Mouse (Mus musculus) skeletal muscle tissue, adult 2 months (tissue): Measurements from ENCODE around the gene Sfrp4.
"Not testable (repeated sequence)": the region's sequence is repeated elsewhere in the genome, so short reads cannot be mapped to it uniquely, and the experiment has no call there.

Source experiments
- DNase-seq: peaks from one replicate; pipeline ENCODE4 v3.0.0-alpha.2; 2012; ENCODE audit warnings: low read depth, low spot score

Gene Sfrp4

DNA sequence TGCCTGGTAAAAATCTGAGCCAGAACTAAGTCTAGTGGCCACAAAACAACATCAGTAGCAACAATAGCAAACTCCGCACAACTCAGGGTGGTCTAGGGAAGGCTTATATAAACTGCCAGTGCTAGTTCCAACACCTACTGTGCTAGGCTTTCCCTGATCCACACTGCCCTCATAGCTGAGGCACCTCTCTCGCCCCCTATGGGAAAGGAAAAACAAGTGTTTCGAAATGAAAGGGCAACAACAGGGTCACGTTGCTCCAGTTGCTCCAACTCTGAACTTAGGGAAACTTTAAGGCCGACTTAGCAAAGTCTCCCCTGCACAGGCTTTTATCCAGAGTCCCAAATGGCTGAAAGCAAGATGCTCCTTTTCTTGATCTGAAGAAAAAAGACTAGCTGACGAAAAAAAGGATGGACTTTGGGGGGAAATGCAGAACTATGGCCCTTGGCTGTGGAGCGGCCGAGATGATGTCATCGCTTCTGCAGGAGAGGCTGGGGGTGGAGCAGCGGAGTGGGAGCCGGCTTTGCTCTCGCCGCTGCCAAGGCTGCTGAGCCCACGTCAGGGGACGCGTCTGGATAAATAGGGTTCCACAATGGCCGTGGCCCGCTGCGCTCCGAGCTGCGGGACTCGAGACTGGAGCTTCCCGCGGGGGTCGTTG lies at the start of gene Sfrp4:
TSS of gene Sfrp4 (plus strand) at position 532 of the 655 bp plus-strand sequence.
- peak; percentile 52 for DNase-seq

GRCm38 (mm10) chr13:19574723-19575122 lies 48.2 kb upstream of the Sfrp4 start:
- DNase-seq, result not testable (repeated sequence)

DNA sequence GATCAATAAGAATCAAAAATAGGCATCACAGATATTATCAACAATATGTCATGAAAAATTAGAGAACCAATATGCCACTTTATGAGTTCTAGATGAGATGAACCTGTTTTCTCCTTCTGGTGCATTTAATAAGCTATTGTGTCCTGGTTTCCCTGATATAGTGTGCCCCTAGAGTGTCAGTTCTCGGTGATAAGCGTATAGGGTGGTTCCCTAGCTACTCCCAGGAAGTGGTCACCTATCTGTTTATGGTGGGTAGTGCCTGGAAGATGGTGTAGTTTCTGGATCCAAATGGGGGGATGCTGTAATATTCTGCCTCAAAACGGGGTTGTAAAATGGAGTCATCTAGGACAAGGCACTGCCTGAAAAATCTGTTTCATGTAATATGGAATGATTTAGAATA lies 47.0 kb upstream of the Sfrp4 start:
- no peak for DNase-seq

DNA sequence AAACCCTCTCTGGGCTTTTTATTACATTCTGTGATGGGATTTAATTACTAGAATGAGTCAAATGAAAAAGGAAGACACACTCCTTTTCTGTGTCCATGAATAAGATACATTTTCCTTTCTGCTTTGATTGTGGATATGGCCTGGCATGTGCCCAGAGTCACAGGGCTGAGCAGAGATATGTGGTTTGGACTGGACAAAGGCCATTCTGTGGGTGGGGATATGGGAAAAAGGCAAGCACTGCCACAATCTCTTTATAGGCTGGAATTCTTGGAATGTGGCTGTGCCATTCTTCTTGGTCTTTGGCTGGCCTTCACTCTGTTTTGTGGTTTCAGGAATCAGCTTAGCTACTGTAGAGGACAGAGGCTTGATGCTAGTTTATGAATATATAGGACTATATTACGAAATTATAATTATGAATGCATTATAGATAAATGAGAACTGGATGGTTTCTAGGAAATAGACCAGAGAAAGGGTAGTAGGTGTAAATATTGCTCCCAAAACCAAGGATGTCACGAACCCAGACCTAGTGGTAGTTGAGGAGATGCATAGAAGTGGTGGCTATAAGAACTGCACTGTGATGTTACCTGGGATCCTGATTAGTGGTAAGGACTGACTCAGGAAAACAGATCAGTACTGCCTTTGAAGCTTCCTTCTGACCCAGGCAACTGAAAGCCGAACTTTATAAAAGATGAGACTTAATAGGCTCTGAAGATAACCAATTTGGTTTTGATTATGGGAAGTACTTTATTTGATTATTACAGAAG lies 31.7 kb upstream of the Sfrp4 start:
- no peak for DNase-seq

- no peak for DNase-seq
These were observed 27.8 kb upstream of the Sfrp4 start for GRCm38 (mm10) chr13:19595141-19595540.

DNA sequence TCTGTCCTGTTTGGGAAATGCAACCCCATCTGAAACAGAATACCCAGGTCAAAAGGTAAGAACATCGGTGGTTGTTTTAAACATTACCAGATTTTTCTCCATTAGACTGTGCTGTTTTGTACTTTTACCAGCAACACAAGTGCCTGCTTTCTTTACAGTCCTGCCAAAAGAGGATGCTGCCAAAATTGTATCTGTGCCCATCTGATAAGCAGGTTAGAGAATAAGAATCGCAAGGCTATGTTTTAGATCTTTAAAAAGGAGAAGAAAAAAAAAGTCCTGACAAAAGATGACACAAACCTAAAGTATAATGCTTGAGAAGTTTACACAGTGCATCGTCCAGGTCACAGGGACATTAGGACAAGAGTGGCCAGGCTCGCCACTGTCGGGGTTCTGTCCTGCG lies 23.7 kb upstream of the Sfrp4 start:
- no peak for DNase-seq

DNA sequence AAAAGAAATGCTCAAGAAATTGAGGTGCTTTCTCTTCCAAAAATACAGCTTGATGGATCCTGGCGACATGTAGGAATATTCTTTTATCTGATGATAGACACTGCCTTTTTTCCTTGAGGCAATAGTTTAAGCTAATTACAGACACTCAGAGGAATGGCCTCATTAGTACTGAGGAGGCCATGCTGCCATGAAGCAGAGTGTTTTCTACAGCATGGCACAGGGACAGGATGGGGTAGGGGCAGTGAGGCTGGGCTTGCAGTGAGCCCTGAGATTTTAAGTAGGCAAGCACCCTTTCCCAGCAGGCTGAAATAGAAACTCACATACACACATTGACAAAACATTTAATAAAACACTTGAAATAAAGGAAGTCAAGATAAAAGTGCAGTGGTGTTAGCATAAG lies 20.4 kb upstream of the Sfrp4 start:
- DNase-seq, result no peak

DNA sequence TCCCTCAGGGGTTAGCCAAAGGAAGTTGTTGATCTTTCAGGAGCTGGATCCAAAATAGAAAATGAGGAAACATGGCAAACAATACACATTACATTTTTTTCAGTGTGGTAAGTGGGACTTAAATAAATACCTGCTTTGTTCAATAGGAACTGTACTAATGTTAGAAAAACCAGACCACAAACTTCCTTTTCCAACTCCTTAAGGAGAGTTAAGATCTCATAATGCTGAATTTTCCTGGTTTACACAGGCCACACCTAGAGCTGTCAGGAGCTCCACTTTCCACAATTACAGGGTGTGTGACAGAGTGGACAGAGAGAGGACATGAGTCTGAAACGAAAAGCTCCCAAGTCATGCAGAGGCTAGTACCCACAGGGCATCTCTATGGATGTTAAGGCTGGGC lies 19.2 kb upstream of the Sfrp4 start:
- DNase-seq, result no peak

GRCm38 (mm10) chr13:19604916-19605315 lies 18.0 kb upstream of the Sfrp4 start:
- DNase-seq, result no peak

DNA sequence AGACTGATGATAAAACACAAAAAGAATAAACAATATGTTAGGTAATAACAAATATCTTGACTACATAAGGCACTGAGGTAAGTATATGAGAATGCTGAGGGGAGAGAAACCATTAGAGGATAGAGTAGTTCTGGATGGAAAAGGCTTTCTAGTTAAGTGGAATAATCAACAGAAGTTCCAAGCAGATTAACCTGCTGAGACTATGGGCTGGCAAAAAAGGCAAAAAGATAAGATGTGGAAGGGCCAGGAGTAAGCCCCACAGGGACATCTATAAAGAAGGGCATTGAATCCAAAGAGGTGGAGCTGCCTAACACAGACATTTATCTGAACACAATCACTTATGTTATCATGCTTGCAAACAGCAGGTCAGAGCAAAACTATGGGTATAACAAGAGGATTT lies 14.8 kb upstream of the Sfrp4 start:
- no peak for DNase-seq

DNA sequence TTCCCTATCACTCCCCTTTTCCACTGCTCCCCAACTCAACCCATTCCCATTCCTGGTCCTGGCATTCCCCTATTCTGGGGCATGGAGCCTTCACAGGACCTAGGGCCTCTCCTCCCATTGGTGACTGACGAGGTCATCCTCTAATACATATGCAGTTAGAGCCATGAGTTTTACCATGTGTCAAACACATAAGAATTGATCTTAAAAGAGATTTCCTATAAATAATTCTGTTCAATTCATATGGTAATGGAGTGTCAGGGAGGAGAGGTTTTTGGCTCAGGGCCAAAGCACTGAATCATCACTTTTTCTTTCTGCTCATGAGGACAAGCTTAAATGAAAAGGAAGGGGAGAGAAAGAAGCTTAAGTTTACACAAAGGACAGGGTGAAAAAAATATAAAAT lies 10.6 kb upstream of the Sfrp4 start:
- no peak for DNase-seq

- DNase-seq, result no peak
These were observed 9.9 kb upstream of the Sfrp4 start for GRCm38 (mm10) chr13:19612963-19613362.

- no peak for DNase-seq
These were observed 9.5 kb upstream of the Sfrp4 start for GRCm38 (mm10) chr13:19613426-19613825.

DNA sequence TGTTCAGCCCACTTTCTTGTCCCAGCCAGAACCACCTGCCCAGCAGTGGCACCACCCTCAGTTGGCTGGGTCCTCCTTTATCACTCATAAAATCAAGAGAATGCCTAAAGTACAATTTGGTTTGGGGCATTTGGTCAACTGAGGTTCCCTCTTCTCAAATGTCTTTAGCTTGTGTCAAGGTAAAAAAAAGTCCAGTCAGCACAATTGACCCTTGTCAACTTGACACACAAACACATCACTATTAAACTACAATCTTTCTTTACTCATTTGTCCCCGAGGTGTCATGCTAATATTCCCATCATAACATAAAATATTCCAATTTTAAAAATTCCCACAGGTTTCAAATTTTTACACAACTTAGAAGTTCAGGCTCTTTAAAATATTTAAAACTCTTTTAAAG lies 8.6 kb upstream of the Sfrp4 start:
- no peak for DNase-seq

- peak; percentile 55 for DNase-seq
These were observed 4.8 kb upstream of the Sfrp4 start for GRCm38 (mm10) chr13:19618081-19618480.

- DNase-seq, result no peak
These were observed 4.1 kb upstream of the Sfrp4 start for GRCm38 (mm10) chr13:19618841-19619215.

GRCm38 (mm10) chr13:19619216-19619927 lies 3.5 kb upstream of the Sfrp4 start, which contains the start of gene Epdr1:
Gene Epdr1 (minus strand): TSS chr13:19619927.
- DNase-seq, result peak; percentile 54

GRCm38 (mm10) chr13:19623228-19623905 lies 463 bp downstream of the Sfrp4 start:
- no peak for DNase-seq

GRCm38 (mm10) chr13:19624632-19625320 lies 1.9 kb downstream of the Sfrp4 start:
- no peak for DNase-seq

- peak; percentile 54 for DNase-seq
These were observed 3.6 kb downstream of the Sfrp4 start for GRCm38 (mm10) chr13:19626473-19626872.
